Mouse (Mus musculus) midbrain, embryonic 15.5 days (tissue): ENCODE results near the gene Samhd1. TPM values are rescaled to one million over a fixed set of nuclear protein-coding genes. Genes with fewer than 3 reads are reported as not detected.

ENCODE experiments used
- ATAC-seq: fragments of 200-750 bp; cut with Nextera tagmentation; replicated peaks from 2 replicates; pipeline ENCODE4 v1.8.0; 2017; ENCODE audit warnings: moderate TSS enrichment
- H3K27ac ChIP-seq: fragments of 300-500 bp; sonication (generic); 2 replicates; pipeline ENCODE4 v1.5.1; 2015; ENCODE audit warnings: mild to moderate bottlenecking, inconsistent platforms
- H3K27me3 ChIP-seq: fragments of 300-500 bp; sonication (generic); replicated peaks from 2 replicates; pipeline ENCODE4 v1.6.1; 2015; ENCODE audit warnings: inconsistent platforms
- H3K36me3 ChIP-seq: fragments of 300-500 bp; sonication (generic); replicated peaks from 2 replicates; pipeline ENCODE4 v1.6.1; 2015; ENCODE audit warnings: inconsistent platforms
- H3K4me1 ChIP-seq: fragments of 300-500 bp; sonication (generic); 2 replicates; pipeline ENCODE4 v1.6.1; 2015; ENCODE audit warnings: inconsistent platforms
- H3K4me2 ChIP-seq: fragments of 300-500 bp; sonication (generic); 2 replicates; pipeline ENCODE4 v1.6.1; 2015; ENCODE audit warnings: inconsistent platforms, mild to moderate bottlenecking, moderate library complexity
- H3K4me3 ChIP-seq: fragments of 300-500 bp; sonication (generic); 2 replicates; pipeline ENCODE4 v1.5.1; 2015; ENCODE audit warnings: mild to moderate bottlenecking, inconsistent platforms
- H3K9ac ChIP-seq: fragments of 300-500 bp; sonication (generic); 2 replicates; pipeline ENCODE4 v1.6.1; 2015; ENCODE audit warnings: mild to moderate bottlenecking, inconsistent platforms
- H3K9me3 ChIP-seq: fragments of 300-500 bp; sonication (generic); 2 replicates; pipeline ENCODE4 v1.6.1; 2016; ENCODE audit warnings: inconsistent platforms
- WGBS: fragments of 180-500 bp; shearing (Covaris S2); methylation state at CpG from one replicate; pipeline ENCODE4 v1.1.7; 2015; ENCODE audit warnings: mixed read lengths; 5-methylcytosine and 5-hydroxymethylcytosine counted together
- polyA plus RNA-seq: library from polyadenylated mRNA; unstranded; fragments of >200 nt; fragmentation: Nextera tagmentation; extraction: Ambion mirVana; gene quantifications from 2 replicates; pipeline ENCODE4 v1.2.1, GENCODE M21; 2015

Samhd1 gene
- polyA plus RNA-seq, 1 experiment from 2014 or later: 9.4 TPM

DNA sequence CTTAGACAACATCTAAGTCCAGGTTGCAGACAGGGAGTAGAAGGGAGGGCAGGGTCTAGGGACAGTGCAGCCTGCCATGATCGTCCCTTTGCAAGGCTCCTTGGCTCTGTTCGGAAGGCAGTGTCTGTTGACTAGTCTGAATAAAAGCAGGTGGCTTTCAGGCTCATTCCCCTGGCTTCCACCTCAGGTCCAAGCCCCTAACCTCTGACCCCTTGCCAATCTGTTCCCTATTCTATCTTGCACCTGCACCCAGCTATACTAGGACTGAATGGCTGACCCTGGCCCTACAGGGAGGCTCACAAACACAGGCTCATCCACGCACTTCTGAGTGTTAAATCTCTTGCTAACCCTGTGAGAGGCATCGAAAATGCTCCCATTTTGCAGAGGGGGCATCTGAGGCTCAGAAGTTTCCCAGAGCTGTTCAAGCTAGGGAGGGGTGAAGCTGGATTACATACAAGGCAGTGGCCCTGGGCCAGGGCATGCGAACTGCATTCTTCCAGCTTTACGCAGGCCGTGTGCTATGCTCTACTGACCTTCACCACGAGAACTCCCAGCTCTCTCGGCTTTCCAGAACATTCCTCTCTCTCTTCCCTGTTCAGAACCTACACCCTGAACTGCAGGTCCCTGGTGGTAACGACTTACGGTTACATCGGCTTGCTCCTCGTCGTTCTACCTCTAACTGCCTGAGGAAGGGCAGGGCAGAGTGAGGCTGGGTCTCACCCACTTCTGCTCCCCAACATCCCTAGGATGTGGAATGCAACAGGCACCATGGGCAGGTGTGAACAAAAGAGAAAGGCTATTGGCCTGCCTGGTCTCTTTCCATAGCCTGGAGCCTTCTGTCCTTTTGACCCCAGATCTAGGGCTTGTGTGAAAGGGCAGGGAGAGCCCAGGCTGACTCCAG lies 69.8 kb downstream of the Samhd1 start:
- Histone ChIP-seq H3K4me1 (peaks cover 66% of the 10 kb centered on the region), H3K27ac (no peak overlapping the region), H3K9me3 (no peaks in the 10 kb centered on the region), H3K36me3 (no peaks in the 10 kb centered on the region), H3K4me3 (no peak overlapping the region), H3K4me2 (no peak overlapping the region), H3K9ac (no peak overlapping the region), H3K27me3 (no peaks in the 10 kb centered on the region)
- ATAC-seq: no peak
- WGBS: 79% methylated on average over 14 of the region's 14 CpGs

- no peak overlapping the region for H3K4me2 ChIP-seq
- no peak overlapping the region for H3K4me3 ChIP-seq
- no peaks in the 10 kb centered on the region for H3K9me3 ChIP-seq
- peaks cover 62% of the 10 kb centered on the region for H3K4me1 ChIP-seq
- no peak overlapping the region for H3K9ac ChIP-seq
- no peak for ATAC-seq
- WGBS: 50% methylated on average over 7 of the region's 7 CpGs
- H3K36me3 ChIP-seq: no peaks in the 10 kb centered on the region
- H3K27ac ChIP-seq: no peak overlapping the region
- H3K27me3 ChIP-seq: no peaks in the 10 kb centered on the region
Measured at GRCm38 (mm10) chr2:157064136-157064535, 70.9 kb downstream of the Samhd1 start.

GRCm38 (mm10) chr2:157063241-157063700 lies 71.8 kb downstream of the Samhd1 start:
- ATAC-seq: no peak
- WGBS: 76% methylated on average over 4 of the region's 4 CpGs
- no peak overlapping the region for H3K27ac ChIP-seq

GRCm38 (mm10) chr2:157060557-157061305 lies 74.3 kb downstream of the Samhd1 start:
- peaks cover 9% of the 10 kb centered on the region; the same call in 1 of the 2 replicates for H3K36me3 ChIP-seq
- H3K27ac ChIP-seq: no peak overlapping the region
- H3K9me3 ChIP-seq: no peaks in the 10 kb centered on the region
- H3K9ac ChIP-seq: no peak overlapping the region
- peaks cover 52% of the 10 kb centered on the region for H3K4me1 ChIP-seq
- WGBS: 89% methylated on average over 11 of the region's 11 CpGs
- ATAC-seq: no peak
- H3K27me3 ChIP-seq: no peaks in the 10 kb centered on the region
- H3K4me2 ChIP-seq: no peak overlapping the region
- no peak overlapping the region for H3K4me3 ChIP-seq

More at GRCm38 (mm10) chr2:157063241-157063700, 71.8 kb downstream of the Samhd1 start:
- Histone ChIP-seq H3K27me3 (no peaks in the 10 kb centered on the region), H3K36me3 (no peaks in the 10 kb centered on the region), H3K9me3 (no peaks in the 10 kb centered on the region), H3K4me2 (no peak overlapping the region), H3K4me3 (no peak overlapping the region), H3K4me1 (peaks cover 62% of the 10 kb centered on the region), H3K9ac (no peak overlapping the region)

DNA sequence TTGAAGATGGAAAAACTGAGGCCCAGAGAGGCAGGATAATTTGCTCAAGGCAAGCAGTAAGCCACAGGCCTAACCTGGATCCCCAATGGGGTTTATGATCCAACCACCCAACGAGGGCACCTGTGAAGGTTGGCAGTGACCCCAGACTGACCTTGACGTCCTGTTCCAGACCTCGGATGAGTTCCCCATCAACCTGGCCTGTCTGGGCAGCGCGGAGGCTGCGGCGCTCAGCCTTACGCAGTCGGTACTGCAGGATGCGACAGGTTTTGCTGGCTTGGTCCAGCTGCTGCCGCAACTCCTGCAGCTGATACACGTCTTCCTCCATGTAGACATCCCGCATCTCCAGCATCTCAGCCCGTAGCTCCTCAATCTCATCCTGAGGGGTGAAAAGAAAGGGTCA lies 75.0 kb downstream of the Samhd1 start:
- Histone ChIP-seq H3K36me3 (peaks cover 9% of the 10 kb centered on the region; the same call in 1 of the 2 replicates), H3K4me3 (no peak overlapping the region), H3K9ac (no peak overlapping the region), H3K27ac (no peak overlapping the region), H3K9me3 (no peaks in the 10 kb centered on the region), H3K4me1 (peaks cover 46% of the 10 kb centered on the region), H3K27me3 (no peaks in the 10 kb centered on the region), H3K4me2 (no peak overlapping the region)
- 91% methylated on average over 14 of the region's 14 CpGs for WGBS
- no peak for ATAC-seq

DNA sequence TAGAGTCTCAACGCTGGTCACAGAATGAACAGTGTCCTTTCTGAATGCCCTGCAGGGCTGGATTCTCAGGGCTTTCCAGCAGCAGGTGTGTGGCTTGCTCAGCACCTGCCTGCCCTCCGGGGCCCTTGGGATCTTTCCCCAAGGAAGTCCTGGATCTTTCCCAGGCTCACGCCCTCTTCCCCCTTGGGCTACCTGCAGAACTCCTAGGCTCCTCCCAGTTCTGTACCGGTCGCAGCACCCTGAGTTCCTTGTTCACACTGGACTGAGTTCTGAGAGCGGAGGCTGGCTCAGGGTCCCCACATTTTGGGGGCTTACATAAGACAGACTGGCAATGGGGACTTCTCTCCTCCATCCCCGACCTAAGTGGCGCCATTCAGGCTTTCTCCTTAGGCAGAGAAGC lies 75.9 kb downstream of the Samhd1 start:
- no peak for ATAC-seq
- peaks cover 12% of the 10 kb centered on the region for H3K36me3 ChIP-seq
- no peak overlapping the region for H3K4me3 ChIP-seq
- H3K4me2 ChIP-seq: no peak overlapping the region
- no peaks in the 10 kb centered on the region for H3K9me3 ChIP-seq
- WGBS: 51% methylated on average over 8 of the region's 8 CpGs
- H3K9ac ChIP-seq: no peak overlapping the region
- H3K4me1 ChIP-seq: peaks cover 46% of the 10 kb centered on the region
- no peaks in the 10 kb centered on the region for H3K27me3 ChIP-seq
- H3K27ac ChIP-seq: peak overlapping the region; percentile 74

GRCm38 (mm10) chr2:157058342-157058998 lies 76.6 kb downstream of the Samhd1 start:
- Histone ChIP-seq H3K9ac (no peak overlapping the region), H3K4me3 (no peak overlapping the region), H3K9me3 (no peaks in the 10 kb centered on the region), H3K36me3 (peaks cover 17% of the 10 kb centered on the region), H3K4me1 (peaks cover 39% of the 10 kb centered on the region), H3K27me3 (no peaks in the 10 kb centered on the region), H3K4me2 (0 out of 2 replicates have a peak overlapping the region, but pooled peaks have one; percentile 13), H3K27ac (peak overlapping the region; percentile 74)
- ATAC-seq: peak; percentile 59
- 8% methylated on average over 18 of the region's 18 CpGs for WGBS

DNA sequence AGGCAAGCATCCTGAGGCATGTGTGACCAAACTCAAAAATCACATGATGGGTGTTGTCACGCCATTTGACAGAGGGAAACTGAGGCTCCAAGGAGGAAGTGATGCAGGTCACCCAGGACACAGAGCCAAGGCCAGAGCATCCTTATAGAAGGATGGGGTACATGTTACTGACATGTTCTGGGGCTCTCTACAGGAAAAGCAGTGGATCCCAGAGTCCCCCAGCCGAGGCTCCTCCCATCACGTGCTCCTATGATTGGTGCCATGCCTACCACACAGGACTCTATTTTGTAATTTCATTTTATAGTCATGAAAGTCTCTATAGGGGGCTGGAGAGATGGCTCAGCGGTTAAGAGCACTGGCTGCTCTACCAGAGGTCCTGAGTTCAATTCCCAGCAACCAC lies 77.3 kb downstream of the Samhd1 start:
- H3K4me1 ChIP-seq: peaks cover 33% of the 10 kb centered on the region
- peak overlapping the region; percentile 74; the same call in 1 of the 2 replicates for H3K27ac ChIP-seq
- H3K36me3 ChIP-seq: peaks cover 21% of the 10 kb centered on the region
- no peak overlapping the region for H3K9ac ChIP-seq
- no peaks in the 10 kb centered on the region for H3K9me3 ChIP-seq
- H3K4me3 ChIP-seq: no peak overlapping the region
- 85% methylated on average over 4 of the region's 4 CpGs for WGBS
- no peaks in the 10 kb centered on the region for H3K27me3 ChIP-seq
- no peak for ATAC-seq
- H3K4me2 ChIP-seq: no peak overlapping the region

- Histone ChIP-seq H3K27ac (no peak overlapping the region), H3K9me3 (no peaks in the 10 kb centered on the region), H3K4me1 (peaks cover 38% of the 10 kb centered on the region), H3K4me3 (no peak overlapping the region), H3K27me3 (no peaks in the 10 kb centered on the region), H3K36me3 (peaks cover 26% of the 10 kb centered on the region), H3K9ac (no peak overlapping the region), H3K4me2 (no peak overlapping the region)
- 97% methylated on average over 3 of the region's 3 CpGs for WGBS
- no peak for ATAC-seq
Measured at GRCm38 (mm10) chr2:157057186-157057585, 77.9 kb downstream of the Samhd1 start.

- WGBS: 97% methylated on average over 6 of the region's 6 CpGs
- H3K27ac ChIP-seq: no peak overlapping the region
- no peak overlapping the region for H3K4me2 ChIP-seq
- H3K9me3 ChIP-seq: no peaks in the 10 kb centered on the region
- peaks cover 26% of the 10 kb centered on the region for H3K36me3 ChIP-seq
- no peak overlapping the region for H3K9ac ChIP-seq
- no peak for ATAC-seq
- H3K27me3 ChIP-seq: no peaks in the 10 kb centered on the region
- H3K4me3 ChIP-seq: no peak overlapping the region
- H3K4me1 ChIP-seq: peaks cover 51% of the 10 kb centered on the region
Measured at GRCm38 (mm10) chr2:157055721-157056120, 79.3 kb downstream of the Samhd1 start.

- H3K27me3 ChIP-seq: no peaks in the 10 kb centered on the region
- 73% methylated on average over 5 of the region's 5 CpGs for WGBS
Measured at GRCm38 (mm10) chr2:157054816-157055215, 80.2 kb downstream of the Samhd1 start.

GRCm38 (mm10) chr2:157054297-157054696 lies 80.8 kb downstream of the Samhd1 start:
- WGBS: 91% methylated on average over 8 of the region's 8 CpGs
- Histone ChIP-seq H3K9ac (no peak overlapping the region), H3K27ac (0 out of 2 replicates have a peak overlapping the region, but pooled peaks have one; percentile 52), H3K4me1 (peaks cover 60% of the 10 kb centered on the region), H3K4me3 (no peak overlapping the region), H3K36me3 (peaks cover 26% of the 10 kb centered on the region), H3K4me2 (no peak overlapping the region), H3K27me3 (no peaks in the 10 kb centered on the region), H3K9me3 (no peaks in the 10 kb centered on the region)
- ATAC-seq: no peak

More at GRCm38 (mm10) chr2:157054816-157055215, 80.2 kb downstream of the Samhd1 start:
- 0 out of 2 replicates have a peak, but pooled peaks have one; percentile 3 for ATAC-seq
- peak overlapping the region; percentile 52 for H3K27ac ChIP-seq
- H3K4me1 ChIP-seq: peaks cover 60% of the 10 kb centered on the region
- no peak overlapping the region for H3K4me2 ChIP-seq
- no peak overlapping the region for H3K9ac ChIP-seq
- H3K9me3 ChIP-seq: no peaks in the 10 kb centered on the region
- peaks cover 26% of the 10 kb centered on the region for H3K36me3 ChIP-seq
- no peak overlapping the region for H3K4me3 ChIP-seq
